Mouse (Mus musculus) midbrain, embryonic 14.5 days (tissue): ENCODE data around the gene Fbxw27. TPM values are rescaled to one million over a fixed set of nuclear protein-coding genes. Genes with fewer than 3 reads are reported as not detected.
"Not testable (repeated sequence)": the region's sequence is repeated elsewhere in the genome, so short reads cannot be mapped to it uniquely, and the experiment has no call there.

Source experiments
- ATAC-seq: fragments of 200-750 bp; cut with Nextera tagmentation; 2 replicates; pipeline ENCODE4 v1.8.0; 2017; ENCODE audit warnings: moderate number of reproducible peaks, moderate library complexity; ENCODE audit not compliant: low FRiP score, low TSS enrichment
- DNase-seq: peaks from one replicate; pipeline ENCODE4 v3.0.0-alpha.2; 2015
- H3K27ac ChIP-seq: fragments of 300-500 bp; sonication (generic); replicated peaks from 2 replicates; pipeline ENCODE4 v1.5.1; 2014; ENCODE audit warnings: mild to moderate bottlenecking, low read depth, low read length, moderate library complexity
- H3K27me3 ChIP-seq: fragments of 300-500 bp; sonication (generic); 2 replicates; pipeline ENCODE4 v1.6.1; 2014; ENCODE audit warnings: low read length, control low read depth, mixed read lengths; ENCODE audit not compliant: control insufficient read depth, insufficient read depth
- H3K36me3 ChIP-seq: fragments of 300-500 bp; sonication (generic); 2 replicates; pipeline ENCODE4 v1.6.1; 2014; ENCODE audit warnings: low read length, control low read depth; ENCODE audit not compliant: control insufficient read depth, insufficient read depth
- H3K4me1 ChIP-seq: fragments of 300-500 bp; sonication (generic); 2 replicates; pipeline ENCODE4 v1.6.1; 2014; ENCODE audit warnings: mild to moderate bottlenecking, antibody characterized with exemption, low read length, control low read depth; ENCODE audit not compliant: control insufficient read depth, insufficient read depth
- H3K4me2 ChIP-seq: fragments of 300-500 bp; sonication (generic); 2 replicates; pipeline ENCODE4 v1.6.1; 2014; ENCODE audit warnings: mild to moderate bottlenecking, low read length, moderate library complexity
- H3K4me3 ChIP-seq: fragments of 300-500 bp; sonication (generic); replicated peaks from 2 replicates; pipeline ENCODE4 v1.5.1; 2014; ENCODE audit warnings: low read depth, low read length
- H3K9ac ChIP-seq: fragments of 300-500 bp; sonication (generic); replicated peaks from 2 replicates; pipeline ENCODE4 v1.6.1; 2014; ENCODE audit warnings: mild to moderate bottlenecking, low read length, moderate library complexity
- H3K9me3 ChIP-seq: fragments of 300-500 bp; sonication (generic); 2 replicates; pipeline ENCODE4 v1.6.1; 2016; ENCODE audit warnings: low read length, control low read depth, mixed read lengths; ENCODE audit not compliant: control insufficient read depth
- WGBS: fragments of 180-500 bp; shearing (Covaris S2); extraction: QIAGEN DNeasy Blood & Tissue Kit; methylation state at CpG from one replicate; pipeline ENCODE4 v1.1.7; 2014; 5-methylcytosine and 5-hydroxymethylcytosine counted together
- polyA plus RNA-seq: library from polyadenylated mRNA; unstranded; fragments of >200 nt; fragmentation: Nextera tagmentation; extraction: Ambion mirVana; gene quantifications from 2 replicates; pipeline ENCODE4 v1.2.1, GENCODE M21; 2014

Fbxw27 gene
- polyA plus RNA-seq: not detected in 2 replicates

GRCm38 (mm10) chr9:109790570-109790969 lies at the start of gene Fbxw27:
Fbxw27 (minus strand) TSS chr9:109790670.
- H3K9me3 ChIP-seq, H3K27ac ChIP-seq, H3K4me2 ChIP-seq, H3K4me1 ChIP-seq, H3K4me3 ChIP-seq, H3K9ac ChIP-seq, H3K36me3 ChIP-seq, ATAC-seq, H3K27me3 ChIP-seq, DNase-seq: not testable (repeated sequence)
- 87% methylated on average over 4 of the region's 4 CpGs for WGBS

- Histone ChIP-seq H3K9me3 (no peaks in the 10 kb centered on the region), H3K4me1 (peaks cover 4% of the 10 kb centered on the region), H3K4me3 (peak overlapping the region; percentile 62), H3K27ac (no peak overlapping the region), H3K36me3 (peaks cover 17% of the 10 kb centered on the region; the same call in 1 of the 2 replicates), H3K9ac (peak overlapping the region; percentile 68; the same call in 1 of the 2 replicates), H3K27me3 (no peaks in the 10 kb centered on the region), H3K4me2 (peak overlapping the region; percentile 63)
- peak; percentile 63; the same call in 1 of the 2 replicates for ATAC-seq
- no peak for DNase-seq
- WGBS: 9% methylated on average over 6 of the region's 6 CpGs
Measured at GRCm38 (mm10) chr9:109833088-109833412, 42.6 kb upstream of the Fbxw27 start.

- H3K9ac ChIP-seq: peak within 1 kb of the TSS; percentile 68
- H3K4me2 ChIP-seq: peak within 1 kb of the TSS; percentile 63
- no peaks in the 10 kb centered on the region for H3K9me3 ChIP-seq
- ATAC-seq: peak; percentile 93
- peaks cover 12% of the 10 kb centered on the region; the same call in 1 of the 2 replicates for H3K36me3 ChIP-seq
- under 1% methylated on average over 32 of the region's 32 CpGs for WGBS
- peak within 1 kb of the TSS; percentile 62 for H3K4me3 ChIP-seq
- peak within 1 kb of the TSS; percentile 81 for H3K27ac ChIP-seq
- DNase-seq: peak; percentile 93
- no peaks in the 10 kb centered on the region for H3K27me3 ChIP-seq
- peaks cover 4% of the 10 kb centered on the region for H3K4me1 ChIP-seq
Measured at GRCm38 (mm10) chr9:109832391-109833087, 42.1 kb upstream of the Fbxw27 start, which contains the start of gene Nme6. Nme6 (plus strand) TSS chr9:109832749.

GRCm38 (mm10) chr9:109826181-109826580 lies 35.7 kb upstream of the Fbxw27 start:
- no peak overlapping the region for H3K4me3 ChIP-seq
- WGBS: 82% methylated on average over 5 of the region's 5 CpGs
- H3K4me1 ChIP-seq: no peaks in the 10 kb centered on the region
- no peak overlapping the region for H3K4me2 ChIP-seq
- no peak for DNase-seq
- H3K9me3 ChIP-seq: no peaks in the 10 kb centered on the region
- no peak overlapping the region for H3K27ac ChIP-seq
- H3K9ac ChIP-seq: no peak overlapping the region
- no peaks in the 10 kb centered on the region for H3K27me3 ChIP-seq
- H3K36me3 ChIP-seq: 0 out of 2 replicates have a peak, but pooled peaks cover 3% of the 10 kb centered on the region
- ATAC-seq: no peak

- Histone ChIP-seq H3K9me3 (no peaks in the 10 kb centered on the region), H3K36me3 (0 out of 2 replicates have a peak, but pooled peaks cover 3% of the 10 kb centered on the region)
- 69% methylated on average over 4 of the region's 4 CpGs for WGBS
Measured at GRCm38 (mm10) chr9:109825739-109826138, 35.3 kb upstream of the Fbxw27 start.

GRCm38 (mm10) chr9:109816341-109816740 lies 25.9 kb upstream of the Fbxw27 start:
- Histone ChIP-seq H3K27ac (no peak overlapping the region), H3K9me3 (no peaks in the 10 kb centered on the region), H3K4me3 (no peak overlapping the region), H3K36me3 (no peaks in the 10 kb centered on the region), H3K4me1 (no peaks in the 10 kb centered on the region), H3K4me2 (no peak overlapping the region), H3K27me3 (no peaks in the 10 kb centered on the region), H3K9ac (no peak overlapping the region)
- DNase-seq (no peak), ATAC-seq (no peak)
- WGBS: 69% methylated on average over 6 of the region's 6 CpGs

More at GRCm38 (mm10) chr9:109825739-109826138, 35.3 kb upstream of the Fbxw27 start:
- H3K9ac ChIP-seq: no peak overlapping the region
- no peak for ATAC-seq
- no peaks in the 10 kb centered on the region for H3K4me1 ChIP-seq
- no peak overlapping the region for H3K27ac ChIP-seq
- no peak overlapping the region for H3K4me2 ChIP-seq
- no peak for DNase-seq
- H3K4me3 ChIP-seq: no peak overlapping the region
- H3K27me3 ChIP-seq: no peaks in the 10 kb centered on the region

GRCm38 (mm10) chr9:109813424-109813823 lies 23.0 kb upstream of the Fbxw27 start:
- DNase-seq (peak; percentile 40), ATAC-seq (no peak)
- no peaks in the 10 kb centered on the region for H3K27me3 ChIP-seq
- H3K4me3 ChIP-seq: no peak overlapping the region
- no peaks in the 10 kb centered on the region for H3K9me3 ChIP-seq
- H3K27ac ChIP-seq: no peak overlapping the region
- 50% methylated on average over 7 of the region's 7 CpGs for WGBS
- H3K9ac ChIP-seq: no peak overlapping the region
- H3K4me2 ChIP-seq: no peak overlapping the region
- no peaks in the 10 kb centered on the region for H3K4me1 ChIP-seq
- H3K36me3 ChIP-seq: no peaks in the 10 kb centered on the region

- Histone ChIP-seq H3K4me2 (no peak within 1 kb of the TSS), H3K27ac (no peak within 1 kb of the TSS), H3K9me3 (no peaks in the 10 kb centered on the region), H3K4me1 (no peaks in the 10 kb centered on the region), H3K9ac (no peak within 1 kb of the TSS), H3K36me3 (no peaks in the 10 kb centered on the region), H3K27me3 (no peaks in the 10 kb centered on the region), H3K4me3 (no peak within 1 kb of the TSS)
- ATAC-seq (no peak), DNase-seq (no peak)
- WGBS: 69% methylated on average over 1 of the region's 1 CpGs
Measured at GRCm38 (mm10) chr9:109811980-109812379, 21.5 kb upstream of the Fbxw27 start, which contains the start of gene Spink8. Spink8 (plus strand) TSS chr9:109812280.

GRCm38 (mm10) chr9:109807898-109808297 lies 17.4 kb upstream of the Fbxw27 start:
- Histone ChIP-seq H3K9ac (no peak overlapping the region), H3K4me3 (no peak overlapping the region), H3K27ac (no peak overlapping the region), H3K9me3 (no peaks in the 10 kb centered on the region), H3K4me2 (no peak overlapping the region), H3K4me1 (no peaks in the 10 kb centered on the region), H3K36me3 (no peaks in the 10 kb centered on the region), H3K27me3 (no peaks in the 10 kb centered on the region)
- DNase-seq (no peak), ATAC-seq (no peak)
- 64% methylated on average over 3 of the region's 3 CpGs for WGBS
